Mouse (Mus musculus) liver, embryonic 14.5 days (tissue): ENCODE data around the gene Lpp. TPM values are rescaled to one million over a fixed set of nuclear protein-coding genes. Genes with fewer than 3 reads are reported as not detected.

ENCODE experiments used
- ATAC-seq: fragments of 200-750 bp; cut with Nextera tagmentation; 2 replicates; pipeline ENCODE4 v1.8.0; 2017; ENCODE audit warnings: moderate number of reproducible peaks, mild to moderate bottlenecking, moderate library complexity; ENCODE audit not compliant: insufficient read depth
- DNase-seq, 3 experiments: peaks; one replicate each; pipeline ENCODE4 v3.0.0-alpha.2; 2012 to 2013; ENCODE audit warnings: low read depth in 3 of 3, low spot score in 3 of 3
- H3K27ac ChIP-seq: fragments of 300-500 bp; sonication (generic); 2 replicates; pipeline ENCODE4 v1.5.1; 2014; ENCODE audit warnings: moderate library complexity, mild to moderate bottlenecking, control low read depth, inconsistent platforms
- H3K27me3 ChIP-seq: fragments of 300-500 bp; sonication (generic); 2 replicates; pipeline ENCODE4 v1.6.1; 2014; ENCODE audit warnings: mild to moderate bottlenecking, low read length, moderate library complexity; ENCODE audit not compliant: control insufficient read depth, insufficient read depth
- H3K36me3 ChIP-seq: fragments of 300-500 bp; sonication (generic); replicated peaks from 2 replicates; pipeline ENCODE4 v1.6.1; 2014; ENCODE audit warnings: low read depth; ENCODE audit not compliant: control insufficient read depth, insufficient read depth
- H3K4me1 ChIP-seq, 2 experiments: fragments of 200-500 bp in 1 of 2; fragments of 300-500 bp in 1 of 2; sonication (generic) in 1 of 2; replicated peaks; 2 replicates each; pipeline ENCODE4 v1.6.1; 2012 to 2014; ENCODE audit warnings: antibody characterized with exemption in 1 of 2, inconsistent platforms in 1 of 2, low read length in 1 of 2; ENCODE audit not compliant: control insufficient read depth in 2 of 2, insufficient read depth in 2 of 2
- H3K4me2 ChIP-seq: fragments of 300-500 bp; sonication (generic); 2 replicates; pipeline ENCODE4 v1.6.1; 2014; ENCODE audit warnings: low read depth, mild to moderate bottlenecking, control low read depth, moderate library complexity
- H3K4me3 ChIP-seq, 2 experiments: fragments of 200-500 bp in 1 of 2; fragments of 300-500 bp in 1 of 2; sonication (generic) in 1 of 2; 2 replicates each; pipeline ENCODE4 v1.5.1; 2012 to 2014; ENCODE audit warnings: low read depth in 2 of 2, low read length in 2 of 2, mild to moderate bottlenecking in 2 of 2, control low read depth in 1 of 2, inconsistent platforms in 1 of 2, moderate library complexity in 1 of 2; ENCODE audit not compliant: insufficient read depth in 1 of 2
- H3K9ac ChIP-seq: fragments of 300-500 bp; sonication (generic); replicated peaks from 2 replicates; pipeline ENCODE4 v1.6.1; 2014; ENCODE audit warnings: mild to moderate bottlenecking, control low read depth, moderate library complexity
- H3K9me3 ChIP-seq: fragments of 300-500 bp; sonication (generic); 2 replicates; pipeline ENCODE4 v1.6.1; 2016; ENCODE audit warnings: low read length, mixed read lengths; ENCODE audit not compliant: control insufficient read depth
- CTCF ChIP-seq: IDR thresholded peaks from 2 replicates; pipeline ENCODE4 v1.5.1; 2016; ENCODE audit warnings: antibody characterized with exemption, low read depth, control low read depth
- EP300 ChIP-seq: IDR thresholded peaks from 2 replicates; pipeline ENCODE4 v1.6.1; 2016; ENCODE audit warnings: antibody characterized with exemption, low read depth
- WGBS: fragments of 180-500 bp; shearing (Covaris S2); extraction: QIAGEN DNeasy Blood & Tissue Kit; methylation state at CpG from one replicate; pipeline ENCODE4 v1.1.7; 2014; ENCODE audit not compliant: insufficient replicate concordance; 5-methylcytosine and 5-hydroxymethylcytosine counted together
- polyA plus RNA-seq, 2 experiments: library from polyadenylated mRNA; depleted of rRNA in 1 of 2; stranded (reverse) in 1 of 2; unstranded in 1 of 2; fragments of >200 nt; fragmentation: Nextera tagmentation in 1 of 2; extraction: Ambion mirVana in 1 of 2; gene quantifications; 2 replicates each; pipeline versions ENCODE4 v1.2.1 to v1.2.3; 2012 to 2014

Gene Lpp
- polyA plus RNA-seq, 2 experiments: 1.4 to 4.3 TPM

GRCm38 (mm10) chr16:24420603-24421120 lies 27.4 kb downstream of the Lpp start:
- H3K36me3 ChIP-seq: no peaks in the 10 kb centered on the region
- ATAC-seq: no peak
- WGBS: 38% methylated on average over 5 of the region's 5 CpGs
- H3K27ac ChIP-seq: no peak overlapping the region
- no peaks in the 10 kb centered on the region for H3K27me3 ChIP-seq
- no peak overlapping the region for H3K4me2 ChIP-seq
- TF ChIP-seq EP300 (no peak), CTCF (no peak)
- H3K4me3 ChIP-seq: no peak overlapping the region
- peaks cover 0 to 7% of the 10 kb centered on the region in 2 experiments; a peak in 1 of 4 replicates for H3K4me1 ChIP-seq
- no peaks in the 10 kb centered on the region for H3K9me3 ChIP-seq
- DNase-seq: no peak
- H3K9ac ChIP-seq: no peak overlapping the region

GRCm38 (mm10) chr16:24421687-24422418 lies 28.5 kb downstream of the Lpp start:
- H3K27ac ChIP-seq: no peak overlapping the region
- no peak for DNase-seq
- no peaks in the 10 kb centered on the region for H3K27me3 ChIP-seq
- peaks cover 0 to 12% of the 10 kb centered on the region in 2 experiments; a peak in 2 of 4 replicates for H3K4me1 ChIP-seq
- H3K9me3 ChIP-seq: no peaks in the 10 kb centered on the region
- no peaks in the 10 kb centered on the region for H3K36me3 ChIP-seq
- no peak overlapping the region for H3K4me2 ChIP-seq
- H3K4me3 ChIP-seq: no peak overlapping the region
- TF ChIP-seq EP300: no peak
- TF ChIP-seq CTCF: no peak
- no peak for ATAC-seq
- no peak overlapping the region for H3K9ac ChIP-seq
- WGBS: 69% methylated on average over 4 of the region's 4 CpGs

GRCm38 (mm10) chr16:24423196-24423595 lies 29.9 kb downstream of the Lpp start:
- Histone ChIP-seq H3K4me1 (peaks cover 0 to 12% of the 10 kb centered on the region in 2 experiments; a peak in 2 of 4 replicates), H3K27ac (no peak overlapping the region), H3K36me3 (no peaks in the 10 kb centered on the region), H3K9me3 (no peaks in the 10 kb centered on the region), H3K9ac (no peak overlapping the region), H3K27me3 (no peaks in the 10 kb centered on the region), H3K4me3 (no peak overlapping the region), H3K4me2 (no peak overlapping the region)
- no peak for ATAC-seq
- WGBS: 69% methylated on average over 4 of the region's 4 CpGs
- TF ChIP-seq EP300 (no peak), CTCF (no peak)
- no peak for DNase-seq

GRCm38 (mm10) chr16:24423751-24424150 lies 30.4 kb downstream of the Lpp start:
- 52% methylated on average over 4 of the region's 4 CpGs for WGBS
- no peaks in the 10 kb centered on the region for H3K9me3 ChIP-seq
- DNase-seq (no peak), ATAC-seq (no peak)
- H3K9ac ChIP-seq: no peak overlapping the region
- TF ChIP-seq EP300: no peak
- no peak for TF ChIP-seq CTCF
- H3K27me3 ChIP-seq: no peaks in the 10 kb centered on the region
- no peaks in the 10 kb centered on the region for H3K36me3 ChIP-seq
- no peak overlapping the region for H3K4me3 ChIP-seq
- H3K4me2 ChIP-seq: no peak overlapping the region
- H3K4me1 ChIP-seq: peaks cover 0 to 12% of the 10 kb centered on the region in 2 experiments; a peak in 2 of 4 replicates
- H3K27ac ChIP-seq: no peak overlapping the region

- Histone ChIP-seq H3K9me3 (no peaks in the 10 kb centered on the region), H3K9ac (no peak overlapping the region), H3K27me3 (no peaks in the 10 kb centered on the region), H3K36me3 (no peaks in the 10 kb centered on the region), H3K4me1 (peaks cover 0 to 12% of the 10 kb centered on the region in 2 experiments; a peak in 2 of 4 replicates), H3K4me2 (no peak overlapping the region), H3K4me3 (no peak overlapping the region), H3K27ac (no peak overlapping the region)
- no peak for DNase-seq
- TF ChIP-seq CTCF (no peak), EP300 (no peak)
- WGBS: 56% methylated on average over 12 of the region's 12 CpGs
- no peak for ATAC-seq
Measured at GRCm38 (mm10) chr16:24424356-24424977, 31.2 kb downstream of the Lpp start.
